Mouse (Mus musculus) liver, postnatal 0 days (tissue): Measurements from ENCODE around the gene Ddx60.

Source experiments
- CTCF ChIP-seq: sonication (generic); IDR thresholded peaks from 2 replicates; pipeline ENCODE4 v1.5.1; 2016; ENCODE audit warnings: antibody characterized with exemption, low read depth
- EP300 ChIP-seq: IDR thresholded peaks from 2 replicates; pipeline ENCODE4 v1.6.1; 2016; ENCODE audit warnings: antibody characterized with exemption, low read depth, mild to moderate bottlenecking

DNA sequence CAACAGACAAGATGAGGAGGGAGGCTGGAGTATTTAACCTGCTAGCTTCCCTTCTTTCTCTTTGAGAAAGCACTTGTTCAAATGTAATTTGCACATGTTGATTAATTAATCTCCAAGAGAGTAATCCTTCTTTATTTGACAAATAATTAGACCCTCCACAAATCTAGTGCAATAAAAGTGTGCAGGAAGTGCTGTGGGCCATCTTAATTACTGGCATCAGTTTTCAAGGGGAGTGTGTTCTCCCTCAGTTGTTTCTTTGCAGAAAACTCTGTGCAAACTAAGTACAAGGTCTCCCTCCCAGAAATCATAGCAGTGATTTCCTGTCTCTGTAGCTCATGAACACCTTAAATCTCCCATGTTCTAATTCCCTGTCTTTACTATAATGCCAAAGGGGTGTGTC lies 140.4 kb downstream of the Ddx60 start:
- TF ChIP-seq CTCF = no peak
- TF ChIP-seq EP300 = no peak
